Comparison of ENCODE assay signal across 9 mouse cellular contexts in genomic region chr16:90044004-90044754, GRCm38 (mm10).
DNase-seq lines count a peak whose midpoint lies in the region; ATAC-seq and TF ChIP-seq lines count a peak whose summit lies in the region.
"Had no signal": no experiment of that assay in that cellular context is flagged by ENCODE, and none has a peak within 500 bp of the region (broad histone marks: within the 10 kb centered on the region; RNA-seq: fewer than 3 reads in every experiment).

No protein-coding gene starts in this region.

- DNase-seq in thymus, adult 2 months: peak; percentile 27
- no peak for DNase-seq in thymus, postnatal 10 days (ENCODE audit: low spot score in 2 of 2)
- DNase-seq in liver, postnatal 0 days: peak; percentile 66
- peak; percentile 16 to 25 for DNase-seq in thymus, postnatal 36 days
- DNase-seq in midbrain, embryonic 11.5 days (ENCODE audit: low spot score, missing footprints): no peak
- no peak for DNase-seq in gastrocnemius, adult 8-10 months (ENCODE audit: low spot score in 2 of 2)
- no peak for DNase-seq in retina, postnatal 1 day

- no peaks in the 10 kb centered on the region for H3K36me3 ChIP-seq in thymus, adult 2 months (ENCODE audit: control insufficient read depth, insufficient read depth, low read length)
- no peaks in the 10 kb centered on the region for H3K36me3 ChIP-seq in heart, embryonic 11.5 days (ENCODE audit: control insufficient read depth, insufficient read depth, low read length)
- no peaks in the 10 kb centered on the region for H3K36me3 ChIP-seq in liver, postnatal 0 days (replicated peaks; ENCODE audit: insufficient read depth, low read length)
- no peaks in the 10 kb centered on the region for H3K36me3 ChIP-seq in midbrain, embryonic 11.5 days (ENCODE audit: control insufficient read depth, insufficient read depth, low read length)

- peak overlapping the region; percentile 37 for H3K4me3 ChIP-seq in thymus, adult 2 months (ENCODE audit: control insufficient read depth, insufficient read depth, low read length)
- H3K4me3 ChIP-seq in heart, embryonic 11.5 days (ENCODE audit: low read depth, low read length): no peak overlapping the region
- peak overlapping the region; percentile 33 for H3K4me3 ChIP-seq in liver, postnatal 0 days (ENCODE audit: low read depth, low read length)
- no peak overlapping the region for H3K4me3 ChIP-seq in midbrain, embryonic 11.5 days (ENCODE audit: low read depth, low read length)
- H3K4me3 ChIP-seq: myocyte had no signal

- peak overlapping the region; percentile 46 for H3K4me2 ChIP-seq in heart, embryonic 11.5 days
- H3K4me2 ChIP-seq in liver, postnatal 0 days (ENCODE audit: low read depth, low read length): peak overlapping the region; percentile 73
- no peak overlapping the region for H3K4me2 ChIP-seq in midbrain, embryonic 11.5 days

- no peak overlapping the region for H3K9ac ChIP-seq in heart, embryonic 11.5 days (ENCODE audit: low read depth, low read length)
- peak overlapping the region; percentile 44 for H3K9ac ChIP-seq in liver, postnatal 0 days (replicated peaks)
- H3K9ac ChIP-seq in midbrain, embryonic 11.5 days (ENCODE audit: low read length): no peak overlapping the region

- ATAC-seq in heart, embryonic 11.5 days (replicated peaks; ENCODE audit: insufficient number of reproducible peaks, low FRiP score, low TSS enrichment): no peak
- ATAC-seq in liver, postnatal 0 days: peak; percentile 88
- ATAC-seq in midbrain, embryonic 11.5 days (ENCODE audit: low FRiP score): no peak

- TF ChIP-seq EP300 in liver, postnatal 0 days (IDR thresholded peaks at IDR 0.05; ENCODE audit: low read depth): peak; percentile 88

- TF ChIP-seq CTCF in thymus, adult 2 months (IDR thresholded peaks at IDR 0.05; ENCODE audit: borderline replicate concordance, control insufficient read depth, extremely low read depth, insufficient read depth, low read length, poor library complexity): no peak
- no peak for TF ChIP-seq CTCF in liver, postnatal 0 days (IDR thresholded peaks at IDR 0.05; ENCODE audit: low read depth)

- H3K4me1 ChIP-seq in thymus, adult 2 months (replicated peaks; ENCODE audit: control insufficient read depth, insufficient read depth, low read length): peaks cover 29% of the 10 kb centered on the region
- H3K4me1 ChIP-seq in heart, embryonic 11.5 days (ENCODE audit: control insufficient read depth, insufficient read depth, low read length): no peaks in the 10 kb centered on the region; the same call in 1 of the 2 replicates
- H3K4me1 ChIP-seq in liver, postnatal 0 days (ENCODE audit: insufficient read depth): peaks cover 18% of the 10 kb centered on the region
- H3K4me1 ChIP-seq in midbrain, embryonic 11.5 days (ENCODE audit: control insufficient read depth, insufficient read depth, low read length): no peaks in the 10 kb centered on the region

- 35% methylated on average over 21 of the region's 21 CpGs for WGBS in thymus, adult 2 months
- 53% methylated on average over 21 of the region's 21 CpGs for WGBS in heart, embryonic 11.5 days (ENCODE audit: insufficient replicate concordance)
- 26% methylated on average over 21 of the region's 21 CpGs for WGBS in liver, postnatal 0 days (ENCODE audit: insufficient replicate concordance)
- 91% methylated on average over 21 of the region's 21 CpGs for WGBS in midbrain, embryonic 11.5 days

- H3K9me3 ChIP-seq in heart, embryonic 11.5 days (replicated peaks; ENCODE audit: control insufficient read depth, low read length): no peaks in the 10 kb centered on the region
- no peaks in the 10 kb centered on the region for H3K9me3 ChIP-seq in liver, postnatal 0 days (ENCODE audit: low read length)
- H3K9me3 ChIP-seq in midbrain, embryonic 11.5 days (ENCODE audit: control insufficient read depth, low read length): no peaks in the 10 kb centered on the region

- H3K27ac ChIP-seq in thymus, adult 2 months (ENCODE audit: control insufficient read depth, insufficient read depth, low read length): no peak overlapping the region
- no peak overlapping the region for H3K27ac ChIP-seq in heart, embryonic 11.5 days (ENCODE audit: low read depth, low read length)
- peak overlapping the region; percentile 75 for H3K27ac ChIP-seq in liver, postnatal 0 days (ENCODE audit: low read depth)
- H3K27ac ChIP-seq in midbrain, embryonic 11.5 days (ENCODE audit: low read depth, low read length): no peak overlapping the region

- no peak for TF ChIP-seq POLR2A in thymus, adult 2 months (IDR thresholded peaks at IDR 0.05; ENCODE audit: control insufficient read depth, extremely low read depth, insufficient read depth, low read length, poor library complexity)

- no peaks in the 10 kb centered on the region for H3K27me3 ChIP-seq in thymus, adult 2 months (ENCODE audit: control insufficient read depth, insufficient read depth, low read length)
- H3K27me3 ChIP-seq in heart, embryonic 11.5 days (ENCODE audit: control insufficient read depth, insufficient read depth, low read length): no peaks in the 10 kb centered on the region
- H3K27me3 ChIP-seq in liver, postnatal 0 days (ENCODE audit: insufficient read depth, low read length): no peaks in the 10 kb centered on the region
- H3K27me3 ChIP-seq in midbrain, embryonic 11.5 days (ENCODE audit: control insufficient read depth, insufficient read depth, low read length): no peaks in the 10 kb centered on the region

Comparison
In these comparisons a context has a peak if more than half of its experiments do, and no peak if none do; other contexts are left out.
1. DNase-seq: peak in thymus, adult 2 months (single experiment), liver, postnatal 0 days (single experiment) and thymus, postnatal 36 days (2 of 2); none in thymus, postnatal 10 days (0 of 2), midbrain, embryonic 11.5 days (single experiment), gastrocnemius, adult 8-10 months (0 of 2) and retina, postnatal 1 day (single experiment).
2. H3K4me3 ChIP-seq: peak in thymus, adult 2 months (single experiment) and liver, postnatal 0 days (single experiment); none in heart, embryonic 11.5 days (single experiment) and midbrain, embryonic 11.5 days (single experiment).